Mouse (Mus musculus) MEL (cell line): ENCODE data around the gene Ngrn. TPM values are rescaled to one million over a fixed set of nuclear protein-coding genes. Genes with fewer than 3 reads are reported as not detected.
A peak's percentile ranks its signal among the peaks of the same experiment; 100 is the strongest.

ENCODE experiments used
- DNase-seq: peaks from one replicate; pipeline ENCODE4 v3.0.0; 2011; ENCODE audit warnings: low read depth, low spot score
- H3K27ac ChIP-seq: 2 replicates; pipeline ENCODE4 v1.5.1; 2012; ENCODE audit warnings: low read depth, mild to moderate bottlenecking, control low read depth, low read length, moderate library complexity; ENCODE audit not compliant: control insufficient read depth
- H3K27me3 ChIP-seq, 2 experiments: fragments of 150-350 bp in 1 of 2; sonication (generic) in 1 of 2; 2 replicates each; pipeline ENCODE4 v1.6.1; 2012; ENCODE audit warnings: low read length in 2 of 2, mild to moderate bottlenecking in 2 of 2, improper control_type of control experiment in 1 of 2, moderate library complexity in 1 of 2; ENCODE audit not compliant: insufficient read depth in 2 of 2, control insufficient read depth in 1 of 2
- H3K36me3 ChIP-seq, 2 experiments: 2 replicates each; pipeline ENCODE4 v1.6.1; 2012 to 2014; ENCODE audit warnings: low read length in 2 of 2, improper control_type of control experiment in 1 of 2, inconsistent platforms in 1 of 2, mild to moderate bottlenecking in 1 of 2; ENCODE audit not compliant: insufficient read depth in 2 of 2, control insufficient read depth in 1 of 2
- H3K4me1 ChIP-seq, 2 experiments: fragments of 150-350 bp in 1 of 2; sonication (generic) in 1 of 2; 2 replicates each; pipeline ENCODE4 v1.6.1; 2012; ENCODE audit warnings: low read length in 2 of 2, improper control_type of control experiment in 1 of 2, mild to moderate bottlenecking in 1 of 2; ENCODE audit not compliant: insufficient read depth in 2 of 2, control insufficient read depth in 1 of 2
- H3K4me3 ChIP-seq, 2 experiments: fragments of 150-350 bp in 1 of 2; sonication (generic) in 1 of 2; 2 replicates each; pipeline ENCODE4 v1.5.1; 2012; ENCODE audit warnings: low read depth in 2 of 2, low read length in 2 of 2, mild to moderate bottlenecking in 2 of 2, moderate library complexity in 2 of 2, control low read depth in 1 of 2, improper control_type of control experiment in 1 of 2; ENCODE audit not compliant: control insufficient read depth in 1 of 2, insufficient read depth in 1 of 2
- H3K79me2 ChIP-seq: 2 replicates; pipeline ENCODE4 v1.6.1; 2012; ENCODE audit warnings: mild to moderate bottlenecking, low read length, moderate library complexity; ENCODE audit not compliant: control insufficient read depth, poor library complexity, insufficient read depth
- H3K9ac ChIP-seq: 2 replicates; pipeline ENCODE4 v1.6.1; 2012; ENCODE audit warnings: low read depth, mild to moderate bottlenecking, control low read depth, low read length, moderate library complexity; ENCODE audit not compliant: control insufficient read depth, poor library complexity, severe bottlenecking
- H3K9me3 ChIP-seq: fragments of 150-350 bp; sonication (generic); replicated peaks from 2 replicates; pipeline ENCODE4 v1.6.1; 2012; ENCODE audit warnings: mild to moderate bottlenecking, low read length, improper control_type of control experiment, moderate library complexity; ENCODE audit not compliant: insufficient read depth
- BHLHE40 ChIP-seq: IDR thresholded peaks from 2 replicates; pipeline ENCODE4 v1.6.1; 2012; ENCODE audit warnings: low read depth, mild to moderate bottlenecking, inconsistent platforms, low read length, improper control_type of control experiment, borderline replicate concordance
- CHD1 ChIP-seq: IDR thresholded peaks from 2 replicates; pipeline ENCODE4 v1.6.1; 2012; ENCODE audit warnings: low read depth, mild to moderate bottlenecking, inconsistent platforms, low read length, improper control_type of control experiment
- E2F4 ChIP-seq: IDR thresholded peaks from 2 replicates; pipeline ENCODE4 v1.6.1; 2011; ENCODE audit warnings: low read depth, low read length, improper control_type of control experiment, borderline replicate concordance
- ELF1 ChIP-seq: IDR thresholded peaks from 2 replicates; pipeline ENCODE4 v1.6.1; 2014; ENCODE audit warnings: low read depth, mild to moderate bottlenecking, inconsistent platforms, low read length, improper control_type of control experiment, moderate library complexity
- EP300 ChIP-seq, 2 experiments: IDR thresholded peaks; 2 replicates each; pipeline ENCODE4 v1.6.1; 2011; ENCODE audit warnings: improper control_type of control experiment in 2 of 2, low read length in 2 of 2, low read depth in 1 of 2, mild to moderate bottlenecking in 1 of 2
- ETS1 ChIP-seq: IDR thresholded peaks from 2 replicates; pipeline ENCODE4 v1.6.1; 2012; ENCODE audit warnings: low read depth, mild to moderate bottlenecking, inconsistent platforms, low read length, improper control_type of control experiment, moderate library complexity
- GABPA ChIP-seq: IDR thresholded peaks from 2 replicates; pipeline ENCODE4 v1.6.1; 2012; ENCODE audit warnings: low read depth, mild to moderate bottlenecking, inconsistent platforms, low read length, improper control_type of control experiment, moderate library complexity
- GATA1 ChIP-seq: IDR thresholded peaks from 2 replicates; pipeline ENCODE4 v1.6.1; 2011; ENCODE audit warnings: low read depth, low read length, improper control_type of control experiment
- JUND ChIP-seq: IDR thresholded peaks from 2 replicates; pipeline ENCODE4 v1.6.1; 2011; ENCODE audit warnings: low read depth, mild to moderate bottlenecking, improper control_type of control experiment, low read length
- KAT2A ChIP-seq: conservative IDR thresholded peaks from 2 replicates; pipeline ENCODE4 v1.6.1; 2012; ENCODE audit warnings: low read depth, low read length, improper control_type of control experiment, inconsistent platforms
- MAX ChIP-seq: IDR thresholded peaks from 2 replicates; pipeline ENCODE4 v1.6.1; 2011; ENCODE audit warnings: low read length, improper control_type of control experiment
- MAZ ChIP-seq: IDR thresholded peaks from 2 replicates; pipeline ENCODE4 v1.6.1; 2012; ENCODE audit warnings: low read depth, mild to moderate bottlenecking, inconsistent platforms, low read length, improper control_type of control experiment
- MXI1 ChIP-seq: IDR thresholded peaks from 2 replicates; pipeline ENCODE4 v1.6.1; 2011; ENCODE audit warnings: mild to moderate bottlenecking, low read depth, low read length, improper control_type of control experiment
- MYB ChIP-seq: IDR thresholded peaks from 2 replicates; pipeline ENCODE4 v1.6.1; 2011; ENCODE audit warnings: mild to moderate bottlenecking, low read depth, low read length, improper control_type of control experiment
- MYC ChIP-seq: IDR thresholded peaks from 2 replicates; pipeline ENCODE4 v1.6.1; 2011; ENCODE audit warnings: low read depth, mild to moderate bottlenecking, low read length, improper control_type of control experiment, moderate library complexity
- NRF1 ChIP-seq: IDR thresholded peaks from 2 replicates; pipeline ENCODE4 v1.6.1; 2014; ENCODE audit warnings: low read depth, mild to moderate bottlenecking, inconsistent platforms, low read length, improper control_type of control experiment, moderate library complexity; ENCODE audit not compliant: poor library complexity, insufficient read depth, severe bottlenecking
- POLR2A ChIP-seq, 2 experiments: IDR thresholded peaks; 2 replicates each; pipeline ENCODE4 v1.6.1; 2011 to 2012; ENCODE audit warnings: low read length in 2 of 2, mild to moderate bottlenecking in 2 of 2, control low read depth in 1 of 2, improper control_type of control experiment in 1 of 2, low read depth in 1 of 2, moderate library complexity in 1 of 2; ENCODE audit not compliant: control insufficient read depth in 1 of 2, insufficient read depth in 1 of 2, poor library complexity in 1 of 2
- POLR2AphosphoS2 ChIP-seq: IDR thresholded peaks from 2 replicates; pipeline ENCODE4 v1.6.1; 2011; ENCODE audit warnings: low read length, improper control_type of control experiment
- POLR2AphosphoS5 ChIP-seq: IDR thresholded peaks from 2 replicates; pipeline ENCODE4 v1.6.1; 2012; ENCODE audit warnings: low read depth, borderline replicate concordance, mild to moderate bottlenecking, inconsistent platforms, low read length, moderate library complexity, mixed read lengths
- RAD21 ChIP-seq: IDR thresholded peaks from 2 replicates; pipeline ENCODE4 v1.6.1; 2011; ENCODE audit warnings: mild to moderate bottlenecking, low read depth, low read length, improper control_type of control experiment
- RCOR1 ChIP-seq: IDR thresholded peaks from 2 replicates; pipeline ENCODE4 v1.6.1; 2012; ENCODE audit warnings: low read depth, mild to moderate bottlenecking, inconsistent platforms, low read length, improper control_type of control experiment
- SIN3A ChIP-seq: IDR thresholded peaks from 2 replicates; pipeline ENCODE4 v1.6.1; 2012; ENCODE audit warnings: low read length, improper control_type of control experiment, inconsistent platforms
- TAL1 ChIP-seq: IDR thresholded peaks from 2 replicates; pipeline ENCODE4 v1.6.1; 2012; ENCODE audit warnings: mild to moderate bottlenecking, inconsistent platforms, low read length, moderate library complexity, mixed read lengths
- TBP ChIP-seq: IDR thresholded peaks from 2 replicates; pipeline ENCODE4 v1.8.0; 2011; ENCODE audit warnings: low read depth, low read length, improper control_type of control experiment
- TCF12 ChIP-seq: IDR thresholded peaks from 2 replicates; pipeline ENCODE4 v1.6.1; 2014; ENCODE audit warnings: low read depth, mild to moderate bottlenecking, inconsistent platforms, low read length, improper control_type of control experiment, moderate library complexity
- UBTF ChIP-seq: IDR thresholded peaks from 2 replicates; pipeline ENCODE4 v1.6.1; 2012; ENCODE audit warnings: low read depth, mild to moderate bottlenecking, inconsistent platforms, low read length, improper control_type of control experiment, moderate library complexity, borderline replicate concordance; ENCODE audit not compliant: insufficient read depth
- USF2 ChIP-seq, 2 experiments: IDR thresholded peaks; 2 replicates each; pipeline ENCODE4 v1.6.1; 2011 to 2012; ENCODE audit warnings: improper control_type of control experiment in 2 of 2, low read length in 2 of 2, borderline replicate concordance in 1 of 2, inconsistent platforms in 1 of 2, low read depth in 1 of 2, mild to moderate bottlenecking in 1 of 2; ENCODE audit not compliant: insufficient read depth in 1 of 2
- ZC3H11A ChIP-seq: IDR thresholded peaks from 2 replicates; pipeline ENCODE4 v1.6.1; 2012; ENCODE audit warnings: low read depth, mild to moderate bottlenecking, inconsistent platforms, low read length, improper control_type of control experiment
- ZMIZ1 ChIP-seq: IDR thresholded peaks from 2 replicates; pipeline ENCODE4 v1.6.1; 2012; ENCODE audit warnings: low read depth, mild to moderate bottlenecking, inconsistent platforms, low read length, improper control_type of control experiment, moderate library complexity
- polyA plus RNA-seq, 2 experiments: library from polyadenylated mRNA; stranded (reverse) in 1 of 2; unstranded in 1 of 2; fragments of >175 nt in 1 of 2; fragments of >200 nt in 1 of 2; gene quantifications; 2 replicates each; pipeline versions ENCODE4 v1.2.1 to v1.2.4; 2012; ENCODE audit warnings: low replicate concordance in 2 of 2, low read depth in 1 of 2; ENCODE audit not compliant: insufficient read length in 2 of 2, insufficient read depth in 1 of 2, missing spikeins in 1 of 2
- total RNA-seq: library from RNA; depleted of rRNA; stranded (reverse); fragments of 300-350 nt; gene quantifications from 2 replicates; pipeline ENCODE4 v1.2.3, GENCODE M21; 2012

Ngrn gene
- total and polyA plus RNA-seq, 3 experiments, result 37.2 to 48.0 TPM; not detected in 1

- Histone ChIP-seq H3K36me3 (peaks cover 0 to 15% of the 10 kb centered on the region in 2 experiments; a peak in 2 of 4 replicates), H3K4me3 (no peak overlapping the region), H3K4me1 (no peaks in the 10 kb centered on the region), H3K9ac (no peak overlapping the region), H3K79me2 (no peaks in the 10 kb centered on the region), H3K27ac (no peak overlapping the region), H3K9me3 (no peaks in the 10 kb centered on the region), H3K27me3 (no peaks in the 10 kb centered on the region)
- DNase-seq, result no peak
- TF ChIP-seq ZC3H11A (no peak), TCF12 (no peak), MAX (no peak), UBTF (no peak), MXI1 (no peak), POLR2A (IDR thresholded peaks at IDR 0.05; ENCODE audit: control insufficient read depth in 1 of 2, insufficient read depth in 1 of 2, low read depth in 1 of 2, low read length in 2 of 2, poor library complexity in 1 of 2) (no peak), GABPA (no peak), TAL1 (no peak), ETS1 (no peak), MYC (no peak), NRF1 (no peak), ZMIZ1 (no peak), ELF1 (no peak), RAD21 (no peak)
Observed at GRCm38 (mm10) chr7:80287736-80288135, 26.7 kb downstream of the Ngrn start.

GRCm38 (mm10) chr7:80294062-80294763, 33.2 kb downstream of the Ngrn start, which contains the start of gene Prc1:
Gene Prc1, plus strand, starts transcription at chr7:80294450.
- peak within 1 kb of the TSS; percentile 93 for H3K9ac ChIP-seq
- no peaks in the 10 kb centered on the region for H3K9me3 ChIP-seq
- peak within 1 kb of the TSS; percentile 69 for H3K27ac ChIP-seq
- peaks cover 3 to 14% of the 10 kb centered on the region in 2 experiments; a peak in 3 of 4 replicates for H3K36me3 ChIP-seq
- peaks cover 3 to 7% of the 10 kb centered on the region in 2 experiments; a peak in 3 of 4 replicates for H3K4me1 ChIP-seq
- no peaks in the 10 kb centered on the region for H3K27me3 ChIP-seq
- peak within 1 kb of the TSS; percentile 73 to 74 for H3K4me3 ChIP-seq
- peak; percentile 99 for DNase-seq
- H3K79me2 ChIP-seq, result peaks cover 39% of the 10 kb centered on the region
- TF ChIP-seq UBTF (0 out of 2 replicates have a peak, but pooled peaks have one; percentile 72), GABPA (no peak), POLR2AphosphoS5 (no peak), TBP (peak; percentile 75), BHLHE40 (no peak), MYB (no peak), USF2 (IDR thresholded peaks at IDR 0.05; ENCODE audit: borderline replicate concordance in 1 of 2, insufficient read depth in 1 of 2, low read depth in 1 of 2, low read length in 2 of 2) (no peak), MAZ (0 out of 2 replicates have a peak, but pooled peaks have one; percentile 38), CHD1 (no peak), GATA1 (no peak), JUND (peak; percentile 56; the same call in 1 of the 2 replicates), RCOR1 (no peak), KAT2A (peak; percentile 51; the same call in 1 of the 2 replicates), POLR2AphosphoS2 (peak; percentile 88), ZC3H11A (0 out of 2 replicates have a peak, but pooled peaks have one; percentile 6), ETS1 (peak; percentile 54), MYC (peak; percentile 32; the same call in 1 of the 2 replicates), MAX (peak; percentile 69), SIN3A (peak; percentile 64), EP300 (IDR thresholded peaks at IDR 0.05; ENCODE audit: low read depth in 1 of 2, low read length in 2 of 2) (no peak; a peak in 1 of 4 replicates), POLR2A (IDR thresholded peaks at IDR 0.05; ENCODE audit: control insufficient read depth in 1 of 2, insufficient read depth in 1 of 2, low read depth in 1 of 2, low read length in 2 of 2, poor library complexity in 1 of 2) (peak; percentile 89 to 97), ZMIZ1 (peak; percentile 69; the same call in 1 of the 2 replicates), E2F4 (peak; percentile 90)
